In genomic region chr4:147904313-147905089, GRCm38 (mm10) we compare ENCODE assay signal across 8 mouse cellular contexts. TPM values are rescaled to one million over a fixed set of nuclear protein-coding genes. Genes with fewer than 3 reads are reported as not detected.
DNase-seq lines count a peak whose midpoint lies in the region; ATAC-seq and TF ChIP-seq lines count a peak whose summit lies in the region.

Gene Mfn2, minus strand, starts transcription at chr4:147904704.

- TF ChIP-seq CTCF in E14TG2a.4 (conservative IDR thresholded peaks at IDR 0.05; ENCODE audit: low read length): no peak
- TF ChIP-seq CTCF in heart, postnatal 0 days (IDR thresholded peaks at IDR 0.05; ENCODE audit: low read depth): no peak; the same call in 1 of the 2 replicates
- TF ChIP-seq CTCF in testis, adult 2 months (IDR thresholded peaks at IDR 0.05; ENCODE audit: control insufficient read depth, insufficient read depth, insufficient replicate concordance, low read depth, low read length): peak; percentile 5; the same call in 1 of the 2 replicates

- no peaks in the 10 kb centered on the region for H3K27me3 ChIP-seq in E14TG2a.4 (ENCODE audit: insufficient read depth, low read length)
- no peaks in the 10 kb centered on the region; the same call in 1 of the 2 replicates for H3K27me3 ChIP-seq in forebrain, embryonic 12.5 days
- no peaks in the 10 kb centered on the region for H3K27me3 ChIP-seq in heart, postnatal 0 days (ENCODE audit: control insufficient read depth, insufficient read depth, low read length)
- no peaks in the 10 kb centered on the region for H3K27me3 ChIP-seq in liver, embryonic 16.5 days (ENCODE audit: control insufficient read depth, insufficient read depth, low read depth, low read length)
- no peaks in the 10 kb centered on the region for H3K27me3 ChIP-seq in neural tube, embryonic 13.5 days
- H3K27me3 ChIP-seq in testis, adult 2 months (ENCODE audit: control insufficient read depth, insufficient read depth, low read length): no peaks in the 10 kb centered on the region

- 0 out of 2 replicates have a peak, but pooled peaks have one; percentile 19 for TF ChIP-seq EP300 in heart, postnatal 0 days (IDR thresholded peaks at IDR 0.05; ENCODE audit: low read depth)

- WGBS in forebrain, embryonic 12.5 days: under 1% methylated on average over 59 of the region's 59 CpGs
- under 1% methylated on average over 56 of the region's 59 CpGs for WGBS in heart, postnatal 0 days
- under 1% methylated on average over 59 of the region's 59 CpGs for WGBS in liver, embryonic 16.5 days (ENCODE audit: insufficient replicate concordance)
- WGBS in neural tube, embryonic 13.5 days: 1% methylated on average over 52 of the region's 59 CpGs

- H3K4me1 ChIP-seq in E14TG2a.4 (replicated peaks; ENCODE audit: low read depth, low read length): peaks cover 26% of the 10 kb centered on the region
- peaks cover 15% of the 10 kb centered on the region for H3K4me1 ChIP-seq in forebrain, embryonic 12.5 days
- H3K4me1 ChIP-seq in heart, postnatal 0 days (ENCODE audit: control insufficient read depth, insufficient read depth): peaks cover 31% of the 10 kb centered on the region
- peaks cover 13% of the 10 kb centered on the region for H3K4me1 ChIP-seq in liver, embryonic 16.5 days (ENCODE audit: control insufficient read depth, low read depth, low read length)
- H3K4me1 ChIP-seq in neural tube, embryonic 13.5 days (replicated peaks): peaks cover 16% of the 10 kb centered on the region
- peaks cover 13% of the 10 kb centered on the region for H3K4me1 ChIP-seq in testis, adult 2 months (ENCODE audit: control insufficient read depth, insufficient read depth, low read length)

- ATAC-seq in forebrain, embryonic 12.5 days (ENCODE audit: low FRiP score): peak; percentile 95
- ATAC-seq in heart, postnatal 0 days (ENCODE audit: insufficient read depth, low read depth): peak; percentile 90
- ATAC-seq in liver, embryonic 16.5 days (ENCODE audit: low read depth): peak; percentile 96
- ATAC-seq in neural tube, embryonic 13.5 days (ENCODE audit: low read depth): peak; percentile 94

- H3K36me3 ChIP-seq in E14TG2a.4 (ENCODE audit: insufficient read depth, low read length): peaks cover 35% of the 10 kb centered on the region
- peaks cover 34% of the 10 kb centered on the region for H3K36me3 ChIP-seq in forebrain, embryonic 12.5 days (replicated peaks)
- peaks cover 21% of the 10 kb centered on the region for H3K36me3 ChIP-seq in heart, postnatal 0 days (replicated peaks; ENCODE audit: control insufficient read depth, insufficient read depth, low read length)
- peaks cover 4% of the 10 kb centered on the region; the same call in 1 of the 2 replicates for H3K36me3 ChIP-seq in liver, embryonic 16.5 days (ENCODE audit: control insufficient read depth, insufficient read depth)
- H3K36me3 ChIP-seq in neural tube, embryonic 13.5 days: peaks cover 29% of the 10 kb centered on the region
- H3K36me3 ChIP-seq in testis, adult 2 months (ENCODE audit: control insufficient read depth, insufficient read depth, low read length): peaks cover 4% of the 10 kb centered on the region

- H3K9ac ChIP-seq in forebrain, embryonic 12.5 days: peak within 1 kb of the TSS; percentile 81
- peak within 1 kb of the TSS; percentile 89 for H3K9ac ChIP-seq in heart, postnatal 0 days (replicated peaks; ENCODE audit: low read depth, low read length)
- peak within 1 kb of the TSS; percentile 80 for H3K9ac ChIP-seq in liver, embryonic 16.5 days (ENCODE audit: low read depth, low read length)
- H3K9ac ChIP-seq in neural tube, embryonic 13.5 days: peak within 1 kb of the TSS; percentile 87

- peak within 1 kb of the TSS; percentile 65 for H3K4me2 ChIP-seq in forebrain, embryonic 12.5 days
- H3K4me2 ChIP-seq in heart, postnatal 0 days (ENCODE audit: low read depth, low read length): peak within 1 kb of the TSS; percentile 64
- H3K4me2 ChIP-seq in liver, embryonic 16.5 days (ENCODE audit: low read depth, low read length): peak within 1 kb of the TSS; percentile 82
- peak within 1 kb of the TSS; percentile 78 for H3K4me2 ChIP-seq in neural tube, embryonic 13.5 days

- no peaks in the 10 kb centered on the region for H3K9me3 ChIP-seq in E14TG2a.4 (ENCODE audit: low read length)
- no peaks in the 10 kb centered on the region for H3K9me3 ChIP-seq in forebrain, embryonic 12.5 days
- H3K9me3 ChIP-seq in heart, postnatal 0 days (replicated peaks; ENCODE audit: control insufficient read depth, low read length): no peaks in the 10 kb centered on the region
- no peaks in the 10 kb centered on the region for H3K9me3 ChIP-seq in liver, embryonic 16.5 days (replicated peaks; ENCODE audit: control insufficient read depth, low read length)
- H3K9me3 ChIP-seq in neural tube, embryonic 13.5 days: no peaks in the 10 kb centered on the region

- DNase-seq in c-Kit-positive CD71-positive TER-119-positive erythroid progenitor cells, embryonic 14.5 days (ENCODE audit: low spot score): peak; percentile 86
- peak; percentile 93 for DNase-seq in heart, postnatal 0 days (ENCODE audit: low spot score)
- DNase-seq in kidney, postnatal 4 days: peak; percentile 91 to 93

- H3K27ac ChIP-seq in forebrain, embryonic 12.5 days: peak within 1 kb of the TSS; percentile 83
- peak within 1 kb of the TSS; percentile 90 for H3K27ac ChIP-seq in heart, postnatal 0 days (ENCODE audit: low read depth)
- H3K27ac ChIP-seq in liver, embryonic 16.5 days (ENCODE audit: low read length): peak within 1 kb of the TSS; percentile 83
- H3K27ac ChIP-seq in neural tube, embryonic 13.5 days (replicated peaks): peak within 1 kb of the TSS; percentile 90
- peak within 1 kb of the TSS; percentile 99 for H3K27ac ChIP-seq in testis, adult 2 months (ENCODE audit: control insufficient read depth, insufficient read depth, low read depth, low read length)

- peak; percentile 59 for TF ChIP-seq POLR2A in testis, adult 2 months (IDR thresholded peaks at IDR 0.05; ENCODE audit: control insufficient read depth, low read depth, low read length)

- peak within 1 kb of the TSS; percentile 96 for H3K4me3 ChIP-seq in E14TG2a.4 (replicated peaks; ENCODE audit: low read length)
- peak within 1 kb of the TSS; percentile 93 for H3K4me3 ChIP-seq in forebrain, embryonic 12.5 days (replicated peaks)
- H3K4me3 ChIP-seq in heart, postnatal 0 days (ENCODE audit: low read depth, low read length): peak within 1 kb of the TSS; percentile 86
- peak within 1 kb of the TSS; percentile 76 for H3K4me3 ChIP-seq in liver, embryonic 16.5 days (ENCODE audit: low read depth, low read length)
- H3K4me3 ChIP-seq in neural tube, embryonic 13.5 days: peak within 1 kb of the TSS; percentile 91
- H3K4me3 ChIP-seq in testis, adult 2 months (ENCODE audit: control insufficient read depth, low read depth, low read length): peak within 1 kb of the TSS; percentile 100

RNA-seq across cellular contexts. Expression of gene Mfn2, which starts in this region (rescaled TPM):
- polyA plus RNA-seq in forebrain, embryonic 12.5 days (2016; fragmentation: Nextera tagmentation; extraction: Ambion mirVana): 61.2 and 63.1 TPM in 2 replicates
- 251 and 256 TPM in 2 replicates for total RNA-seq in heart, postnatal 0 days (2014; rRNA removed; ENCODE audit: low replicate concordance)
- 188 and 230 TPM in 2 replicates for polyA plus RNA-seq in heart, postnatal 0 days (2015; fragmentation: Nextera tagmentation; extraction: Ambion mirVana)
- polyA plus RNA-seq in liver, embryonic 16.5 days (2015; fragmentation: Nextera tagmentation; extraction: Ambion mirVana): 15.9 and 16.2 TPM in 2 replicates
- polyA plus RNA-seq in neural tube, embryonic 13.5 days (2015; fragmentation: Nextera tagmentation; extraction: Ambion mirVana): 76.3 and 79.0 TPM in 2 replicates
- 142 and 153 TPM in 2 replicates for polyA plus RNA-seq in testis, adult 2 months (2012; rRNA removed)

Comparison
In these comparisons a context has a peak if more than half of its experiments do, and no peak if none do; other contexts are left out.
1. Peak in every context shown above with its lines: DNase-seq, ATAC-seq, H3K4me3 ChIP-seq and H3K27ac ChIP-seq.